Mouse (Mus musculus): ENCODE data around the gene Reln. TPM values are rescaled to one million over a fixed set of nuclear protein-coding genes. Genes with fewer than 3 reads are reported as not detected.

Gene Reln
- polyA plus RNA-seq, 1 experiment from 2014 or later, result 41.3 TPM

DNA sequence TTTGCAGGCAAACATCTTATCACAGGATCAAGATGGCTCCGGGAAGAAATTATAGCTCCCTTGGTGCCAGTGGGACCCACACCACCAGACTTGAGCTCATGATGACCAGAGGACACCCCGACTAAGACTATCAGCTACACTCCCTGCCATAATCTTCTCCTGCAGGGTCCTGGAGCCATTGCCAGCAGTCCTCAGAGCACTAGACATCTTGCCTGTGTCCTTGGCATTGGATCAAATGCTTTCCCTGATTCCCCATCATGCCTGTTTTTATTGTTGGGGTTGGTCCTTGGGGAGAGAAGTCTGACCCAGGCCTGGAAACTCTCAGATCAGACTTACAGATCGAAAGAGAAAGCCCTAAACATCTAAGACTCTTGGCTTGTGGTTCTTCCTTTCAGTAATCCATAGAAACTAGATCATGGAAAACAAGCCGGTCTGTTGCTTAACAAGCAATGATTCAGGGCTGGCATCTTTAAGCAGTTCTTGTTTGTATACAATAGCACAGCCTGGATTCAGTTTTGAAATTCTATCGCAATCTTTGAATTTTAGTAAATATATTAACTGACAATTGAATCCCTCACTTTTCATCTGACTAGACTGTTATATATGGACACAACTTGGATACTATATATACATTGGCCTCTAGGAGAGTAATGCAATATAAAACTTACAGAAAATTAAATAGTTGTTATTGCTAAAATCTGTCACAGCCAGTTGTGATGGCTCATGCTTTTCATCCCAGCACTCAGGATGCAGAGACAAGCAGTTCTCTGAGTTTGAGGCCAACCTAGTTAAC is 212.6 kb downstream of the Reln start:
- no peak for ATAC-seq

DNA sequence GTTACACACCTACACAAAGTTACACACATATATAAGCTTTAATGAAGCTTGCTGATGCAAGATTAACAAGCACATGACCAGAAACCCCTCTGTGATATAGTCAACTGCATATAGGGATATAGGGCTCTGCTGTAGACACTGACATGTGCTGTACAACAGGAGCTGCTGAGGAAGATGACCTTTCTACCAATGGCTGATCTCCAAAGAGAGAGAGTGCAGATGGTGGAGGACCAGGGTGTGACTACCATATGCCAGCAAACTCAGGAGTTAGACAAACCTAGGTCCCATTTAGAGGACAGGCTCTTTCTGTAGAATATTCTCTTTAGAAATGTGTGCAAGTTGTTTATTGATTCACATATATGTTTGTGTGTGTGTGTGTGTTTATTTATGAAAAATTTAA is 216.9 kb downstream of the Reln start:
- Histone ChIP-seq H3K27ac (ENCODE audit: low read depth, low read length) (no peak overlapping the region), H3K4me2 (ENCODE audit: low read length) (no peak overlapping the region), H3K4me3 (ENCODE audit: low read length) (no peak overlapping the region), H3K9me3 (ENCODE audit: control insufficient read depth, low read length) (no peaks in the 10 kb centered on the region), H3K4me1 (ENCODE audit: control insufficient read depth, insufficient read depth, low read depth, low read length) (no peaks in the 10 kb centered on the region), H3K27me3 (replicated peaks; ENCODE audit: control insufficient read depth, insufficient read depth, low read length) (no peaks in the 10 kb centered on the region), H3K9ac (ENCODE audit: low read depth, low read length) (no peak overlapping the region), H3K36me3 (ENCODE audit: control insufficient read depth, insufficient read depth, low read length) (no peaks in the 10 kb centered on the region)
- no peak for ATAC-seq

More for the DNA sequence above, 212.6 kb downstream of the Reln start:
- 70% methylated on average over 5 of the region's 5 CpGs for WGBS
- Histone ChIP-seq H3K4me3 (ENCODE audit: low read length) (no peak overlapping the region), H3K36me3 (ENCODE audit: control insufficient read depth, insufficient read depth, low read length) (no peaks in the 10 kb centered on the region), H3K27me3 (replicated peaks; ENCODE audit: control insufficient read depth, insufficient read depth, low read length) (no peaks in the 10 kb centered on the region), H3K4me1 (ENCODE audit: control insufficient read depth, insufficient read depth, low read depth, low read length) (no peaks in the 10 kb centered on the region), H3K9me3 (ENCODE audit: control insufficient read depth, low read length) (no peaks in the 10 kb centered on the region), H3K9ac (ENCODE audit: low read depth, low read length) (no peak overlapping the region), H3K4me2 (ENCODE audit: low read length) (no peak overlapping the region), H3K27ac (ENCODE audit: low read depth, low read length) (no peak overlapping the region)

- no peak overlapping the region for H3K4me2 ChIP-seq (ENCODE audit: low read length)
- no peaks in the 10 kb centered on the region for H3K36me3 ChIP-seq (ENCODE audit: control insufficient read depth, insufficient read depth, low read length)
- peaks cover 3% of the 10 kb centered on the region for H3K4me1 ChIP-seq (ENCODE audit: control insufficient read depth, insufficient read depth, low read depth, low read length)
- no peak overlapping the region for H3K27ac ChIP-seq (ENCODE audit: low read depth, low read length)
- WGBS, result 36% methylated on average over 1 of the region's 1 CpGs
- H3K9ac ChIP-seq (ENCODE audit: low read depth, low read length), result no peak overlapping the region
- no peak overlapping the region for H3K4me3 ChIP-seq (ENCODE audit: low read length)
- H3K9me3 ChIP-seq (ENCODE audit: control insufficient read depth, low read length), result no peaks in the 10 kb centered on the region
- H3K27me3 ChIP-seq (replicated peaks; ENCODE audit: control insufficient read depth, insufficient read depth, low read length), result no peaks in the 10 kb centered on the region
- ATAC-seq, result peak; percentile 40; the same call in 1 of the 2 replicates
Measured at GRCm38 (mm10) chr5:22119296-22119695, 225.2 kb downstream of the Reln start.

- ATAC-seq, result peak; percentile 45; the same call in 1 of the 2 replicates
- WGBS, result 35% methylated on average over 6 of the region's 6 CpGs
- no peaks in the 10 kb centered on the region for H3K27me3 ChIP-seq (replicated peaks; ENCODE audit: control insufficient read depth, insufficient read depth, low read length)
- peaks cover 3% of the 10 kb centered on the region for H3K4me1 ChIP-seq (ENCODE audit: control insufficient read depth, insufficient read depth, low read depth, low read length)
- no peak overlapping the region for H3K9ac ChIP-seq (ENCODE audit: low read depth, low read length)
- no peaks in the 10 kb centered on the region for H3K36me3 ChIP-seq (ENCODE audit: control insufficient read depth, insufficient read depth, low read length)
- H3K4me3 ChIP-seq (ENCODE audit: low read length), result no peak overlapping the region
- H3K9me3 ChIP-seq (ENCODE audit: control insufficient read depth, low read length), result no peaks in the 10 kb centered on the region
- H3K4me2 ChIP-seq (ENCODE audit: low read length), result no peak overlapping the region
- H3K27ac ChIP-seq (ENCODE audit: low read depth, low read length), result 0 out of 2 replicates have a peak overlapping the region, but pooled peaks have one; percentile 2
Measured at GRCm38 (mm10) chr5:22118456-22118855, 226.0 kb downstream of the Reln start.

- ATAC-seq, result peak; percentile 48; the same call in 1 of the 2 replicates
Measured at GRCm38 (mm10) chr5:22116922-22117321, 227.6 kb downstream of the Reln start.

GRCm38 (mm10) chr5:22106811-22107485 is 237.6 kb downstream of the Reln start:
- H3K4me2 ChIP-seq (ENCODE audit: low read length), result no peak overlapping the region
- no peak overlapping the region for H3K27ac ChIP-seq (ENCODE audit: low read depth, low read length)
- H3K36me3 ChIP-seq (ENCODE audit: control insufficient read depth, insufficient read depth, low read length), result no peaks in the 10 kb centered on the region
- no peak overlapping the region for H3K9ac ChIP-seq (ENCODE audit: low read depth, low read length)
- WGBS, result 80% methylated on average over 9 of the region's 9 CpGs
- no peaks in the 10 kb centered on the region for H3K9me3 ChIP-seq (ENCODE audit: control insufficient read depth, low read length)
- ATAC-seq, result no peak
- H3K27me3 ChIP-seq (replicated peaks; ENCODE audit: control insufficient read depth, insufficient read depth, low read length), result no peaks in the 10 kb centered on the region
- no peak overlapping the region for H3K4me3 ChIP-seq (ENCODE audit: low read length)
- H3K4me1 ChIP-seq (ENCODE audit: control insufficient read depth, insufficient read depth, low read depth, low read length), result no peaks in the 10 kb centered on the region

More at GRCm38 (mm10) chr5:22116922-22117321, 227.6 kb downstream of the Reln start:
- no peaks in the 10 kb centered on the region for H3K9me3 ChIP-seq (ENCODE audit: control insufficient read depth, low read length)
- H3K4me2 ChIP-seq (ENCODE audit: low read length), result no peak overlapping the region
- no peak overlapping the region for H3K9ac ChIP-seq (ENCODE audit: low read depth, low read length)
- no peak overlapping the region for H3K4me3 ChIP-seq (ENCODE audit: low read length)
- H3K36me3 ChIP-seq (ENCODE audit: control insufficient read depth, insufficient read depth, low read length), result no peaks in the 10 kb centered on the region
- H3K4me1 ChIP-seq (ENCODE audit: control insufficient read depth, insufficient read depth, low read depth, low read length), result peaks cover 3% of the 10 kb centered on the region
- 69% methylated on average over 9 of the region's 9 CpGs for WGBS
- H3K27ac ChIP-seq (ENCODE audit: low read depth, low read length), result no peak overlapping the region
- H3K27me3 ChIP-seq (replicated peaks; ENCODE audit: control insufficient read depth, insufficient read depth, low read length), result no peaks in the 10 kb centered on the region

GRCm38 (mm10) chr5:22094984-22095383 is 249.5 kb downstream of the Reln start:
- no peaks in the 10 kb centered on the region for H3K36me3 ChIP-seq (ENCODE audit: control insufficient read depth, insufficient read depth, low read length)
- H3K4me2 ChIP-seq (ENCODE audit: low read length), result no peak overlapping the region
- peak; percentile 65 for ATAC-seq
- peaks cover 18% of the 10 kb centered on the region for H3K4me1 ChIP-seq (ENCODE audit: control insufficient read depth, insufficient read depth, low read depth, low read length)
- no peaks in the 10 kb centered on the region for H3K27me3 ChIP-seq (replicated peaks; ENCODE audit: control insufficient read depth, insufficient read depth, low read length)
- no peak overlapping the region for H3K4me3 ChIP-seq (ENCODE audit: low read length)
- no peaks in the 10 kb centered on the region for H3K9me3 ChIP-seq (ENCODE audit: control insufficient read depth, low read length)
- 39% methylated on average over 5 of the region's 5 CpGs for WGBS
- H3K9ac ChIP-seq (ENCODE audit: low read depth, low read length), result no peak overlapping the region
- H3K27ac ChIP-seq (ENCODE audit: low read depth, low read length), result no peak overlapping the region

DNA sequence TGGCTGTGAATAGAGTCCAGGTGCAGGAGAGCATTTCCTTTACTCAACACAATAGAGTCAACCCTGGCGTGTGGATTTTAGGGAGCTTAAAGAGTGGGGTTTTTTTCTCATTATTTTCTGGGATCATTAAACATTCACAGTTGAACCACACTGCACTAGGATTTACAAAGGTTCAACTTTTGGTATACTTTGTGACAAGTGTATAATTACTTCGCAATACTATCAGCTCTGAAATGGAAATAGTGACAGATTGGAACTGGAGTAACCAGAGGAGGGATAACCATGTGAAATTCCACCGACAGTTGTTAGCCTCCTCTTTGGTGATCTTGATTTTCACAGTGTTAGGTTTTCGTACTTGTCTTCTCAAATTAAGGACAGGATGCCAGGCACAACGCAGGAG is 250.5 kb downstream of the Reln start:
- WGBS, result 67% methylated on average over 5 of the region's 5 CpGs

GRCm38 (mm10) chr5:22093157-22093865 is 251.2 kb downstream of the Reln start:
- no peaks in the 10 kb centered on the region for H3K9me3 ChIP-seq (ENCODE audit: control insufficient read depth, low read length)
- WGBS, result 30% methylated on average over 9 of the region's 9 CpGs
- no peaks in the 10 kb centered on the region for H3K27me3 ChIP-seq (replicated peaks; ENCODE audit: control insufficient read depth, insufficient read depth, low read length)
- H3K9ac ChIP-seq (ENCODE audit: low read depth, low read length), result no peak overlapping the region
- peak; percentile 93 for ATAC-seq
- H3K4me1 ChIP-seq (ENCODE audit: control insufficient read depth, insufficient read depth, low read depth, low read length), result peaks cover 18% of the 10 kb centered on the region
- no peak overlapping the region for H3K4me2 ChIP-seq (ENCODE audit: low read length)
- no peaks in the 10 kb centered on the region for H3K36me3 ChIP-seq (ENCODE audit: control insufficient read depth, insufficient read depth, low read length)
- no peak overlapping the region for H3K27ac ChIP-seq (ENCODE audit: low read depth, low read length)
- H3K4me3 ChIP-seq (ENCODE audit: low read length), result no peak overlapping the region

More for the DNA sequence above, 250.5 kb downstream of the Reln start:
- Histone ChIP-seq H3K4me1 (ENCODE audit: control insufficient read depth, insufficient read depth, low read depth, low read length) (peaks cover 18% of the 10 kb centered on the region), H3K9me3 (ENCODE audit: control insufficient read depth, low read length) (no peaks in the 10 kb centered on the region), H3K4me2 (ENCODE audit: low read length) (no peak overlapping the region), H3K4me3 (ENCODE audit: low read length) (no peak overlapping the region), H3K9ac (ENCODE audit: low read depth, low read length) (no peak overlapping the region), H3K27ac (ENCODE audit: low read depth, low read length) (no peak overlapping the region), H3K27me3 (replicated peaks; ENCODE audit: control insufficient read depth, insufficient read depth, low read length) (no peaks in the 10 kb centered on the region), H3K36me3 (ENCODE audit: control insufficient read depth, insufficient read depth, low read length) (no peaks in the 10 kb centered on the region)
- no peak for ATAC-seq
